9 mouse cellular contexts compared by ENCODE assay signal in genomic region chr17:86986449-86987138, GRCm38 (mm10). TPM values are rescaled to one million over a fixed set of nuclear protein-coding genes. Genes with fewer than 3 reads are reported as not detected.
A peak's percentile ranks its signal among the peaks of the same experiment; 100 is the strongest.
DNase-seq lines count a peak whose midpoint lies in the region; ATAC-seq lines count a peak whose summit lies in the region.
"Had no signal": no experiment of that assay in that cellular context is flagged by ENCODE, and none has a peak within 500 bp of the region (broad histone marks: within the 10 kb centered on the region; RNA-seq: fewer than 3 reads in every experiment).

No protein-coding gene starts in this region.

- WGBS in heart, embryonic 16.5 days, result 56% methylated on average over 17 of the region's 17 CpGs
- WGBS in intestine, embryonic 16.5 days, result 61% methylated on average over 17 of the region's 17 CpGs
- 59% methylated on average over 17 of the region's 17 CpGs for WGBS in intestine, embryonic 15.5 days

- H3K4me3 ChIP-seq in heart, embryonic 16.5 days (ENCODE audit: low read length), result no peak overlapping the region
- no peak overlapping the region for H3K4me3 ChIP-seq in intestine, embryonic 16.5 days (ENCODE audit: low read length)
- no peak overlapping the region for H3K4me3 ChIP-seq in intestine, embryonic 15.5 days (replicated peaks)

- H3K4me1 ChIP-seq in heart, embryonic 16.5 days (ENCODE audit: control insufficient read depth, insufficient read depth, low read length), result peaks cover 44% of the 10 kb centered on the region
- peaks cover 11% of the 10 kb centered on the region for H3K4me1 ChIP-seq in intestine, embryonic 16.5 days (ENCODE audit: control insufficient read depth, insufficient read depth, low read length)
- no peaks in the 10 kb centered on the region; the same call in 1 of the 2 replicates for H3K4me1 ChIP-seq in intestine, embryonic 15.5 days (replicated peaks)

- H3K27me3 ChIP-seq in heart, embryonic 16.5 days (ENCODE audit: control insufficient read depth, insufficient read depth, low read length), result no peaks in the 10 kb centered on the region
- H3K27me3 ChIP-seq in intestine, embryonic 16.5 days (replicated peaks; ENCODE audit: control insufficient read depth, insufficient read depth, low read length), result no peaks in the 10 kb centered on the region
- no peaks in the 10 kb centered on the region for H3K27me3 ChIP-seq in intestine, embryonic 15.5 days (replicated peaks)

- DNase-seq in embryo, embryonic 10 days (ENCODE audit: low spot score), result peak; percentile 46
- DNase-seq in embryo, embryonic 9.5 days (ENCODE audit: extremely low spot score), result no peak
- DNase-seq in embryo, embryonic 10.5 days (ENCODE audit: low spot score), result peak; percentile 51
- DNase-seq in thymus, adult 18-20 months, result no peak

- no peak for ATAC-seq in heart, embryonic 16.5 days (replicated peaks; ENCODE audit: extremely low read depth, insufficient read depth, low FRiP score)
- 0 out of 2 replicates have a peak, but pooled peaks have one; percentile 41 for ATAC-seq in megakaryocyte, adult 5-6 weeks (ENCODE audit: poor library complexity, severe bottlenecking)
- no peak for ATAC-seq in intestine, embryonic 16.5 days
- ATAC-seq in intestine, embryonic 15.5 days, result no peak

- no peak overlapping the region; the same call in 1 of the 2 replicates for H3K9ac ChIP-seq in heart, embryonic 16.5 days (ENCODE audit: low read length)
- H3K9ac ChIP-seq in intestine, embryonic 16.5 days (ENCODE audit: low read depth, low read length), result no peak overlapping the region
- H3K9ac ChIP-seq in intestine, embryonic 15.5 days, result no peak overlapping the region

- H3K27ac ChIP-seq in heart, embryonic 16.5 days (ENCODE audit: low read length), result peak overlapping the region; percentile 51
- no peak overlapping the region for H3K27ac ChIP-seq in intestine, embryonic 16.5 days (ENCODE audit: low read length)
- H3K27ac ChIP-seq in intestine, embryonic 15.5 days, result no peak overlapping the region

- H3K9me3 ChIP-seq in heart, embryonic 16.5 days (replicated peaks; ENCODE audit: control insufficient read depth, low read length), result no peaks in the 10 kb centered on the region
- H3K9me3 ChIP-seq in intestine, embryonic 16.5 days (ENCODE audit: control insufficient read depth, low read length), result no peaks in the 10 kb centered on the region
- H3K9me3 ChIP-seq in intestine, embryonic 15.5 days, result no peaks in the 10 kb centered on the region

- H3K4me2 ChIP-seq in heart, embryonic 16.5 days (ENCODE audit: low read depth, low read length), result peak overlapping the region; percentile 43
- H3K4me2 ChIP-seq in intestine, embryonic 16.5 days (ENCODE audit: low read depth, low read length), result no peak overlapping the region
- no peak overlapping the region for H3K4me2 ChIP-seq in intestine, embryonic 15.5 days (replicated peaks)

- 0 out of 2 replicates have a peak, but pooled peaks cover 3% of the 10 kb centered on the region for H3K36me3 ChIP-seq in heart, embryonic 16.5 days (ENCODE audit: control insufficient read depth, insufficient read depth)
- H3K36me3 ChIP-seq in intestine, embryonic 16.5 days (ENCODE audit: control insufficient read depth, insufficient read depth, low read length), result no peaks in the 10 kb centered on the region
- H3K36me3 ChIP-seq in intestine, embryonic 15.5 days, result no peaks in the 10 kb centered on the region

RNA-seq across cellular contexts. Expression of gene Rhoq, which starts 23.7 kb away (rescaled TPM):
- 19.9 and 20.4 TPM in 2 replicates for polyA plus RNA-seq in heart, embryonic 16.5 days (2015; fragmentation: Nextera tagmentation; extraction: Ambion mirVana)
- 16.5 and 25.2 TPM in 2 replicates for total RNA-seq in megakaryocyte, adult 5-6 weeks (2015)
- total RNA-seq in megakaryocyte, adult 5-6 weeks (2017), result 16.5 and 17.8 TPM in 2 replicates
- polyA plus RNA-seq in intestine, embryonic 16.5 days (2015; fragmentation: Nextera tagmentation; extraction: Ambion mirVana), result 5.4 and 7.3 TPM in 2 replicates
- 11.2 and 11.6 TPM in 2 replicates for polyA plus RNA-seq in intestine, embryonic 15.5 days (2015; fragmentation: Nextera tagmentation; extraction: Ambion mirVana)

RNA-seq across cellular contexts. Expression of gene Pigf, which starts 38.6 kb away (rescaled TPM):
- polyA plus RNA-seq in heart, embryonic 16.5 days (2015; fragmentation: Nextera tagmentation; extraction: Ambion mirVana), result 13.7 and 14.2 TPM in 2 replicates
- 21.6 and 25.4 TPM in 2 replicates for total RNA-seq in megakaryocyte, adult 5-6 weeks (2015)
- 27.7 and 32.1 TPM in 2 replicates for total RNA-seq in megakaryocyte, adult 5-6 weeks (2017)
- polyA plus RNA-seq in intestine, embryonic 16.5 days (2015; fragmentation: Nextera tagmentation; extraction: Ambion mirVana), result 51.4 and 56.1 TPM in 2 replicates
- polyA plus RNA-seq in intestine, embryonic 15.5 days (2015; fragmentation: Nextera tagmentation; extraction: Ambion mirVana), result 55.2 and 57.4 TPM in 2 replicates

RNA-seq across cellular contexts. Expression of gene Cript, which starts 38.8 kb away (rescaled TPM):
- polyA plus RNA-seq in heart, embryonic 16.5 days (2015; fragmentation: Nextera tagmentation; extraction: Ambion mirVana), result 106 and 120 TPM in 2 replicates
- 135 and 148 TPM in 2 replicates for total RNA-seq in megakaryocyte, adult 5-6 weeks (2015)
- total RNA-seq in megakaryocyte, adult 5-6 weeks (2017), result 71.6 and 93.9 TPM in 2 replicates
- polyA plus RNA-seq in intestine, embryonic 16.5 days (2015; fragmentation: Nextera tagmentation; extraction: Ambion mirVana), result 129 and 132 TPM in 2 replicates
- 129 and 138 TPM in 2 replicates for polyA plus RNA-seq in intestine, embryonic 15.5 days (2015; fragmentation: Nextera tagmentation; extraction: Ambion mirVana)

RNA-seq across cellular contexts. Expression of gene Atp6v1e2, which starts 38.9 kb away (rescaled TPM):
- polyA plus RNA-seq in heart, embryonic 16.5 days (2015; fragmentation: Nextera tagmentation; extraction: Ambion mirVana), result not detected in 2 replicates
- total RNA-seq in megakaryocyte, adult 5-6 weeks (2015), result not detected in 2 replicates
- not detected in 2 replicates for total RNA-seq in megakaryocyte, adult 5-6 weeks (2017)
- polyA plus RNA-seq in intestine, embryonic 16.5 days (2015; fragmentation: Nextera tagmentation; extraction: Ambion mirVana), result 0.13 TPM in 1 of 2 replicates, not detected in the other
- not detected in 2 replicates for polyA plus RNA-seq in intestine, embryonic 15.5 days (2015; fragmentation: Nextera tagmentation; extraction: Ambion mirVana)
- polyA plus RNA-seq: large intestine, adult 2 months had no signal

Comparison
In these comparisons a context has a peak if more than half of its experiments do, and no peak if none do; other contexts are left out.
1. DNase-seq: peak in embryo, embryonic 10 days (single experiment) and embryo, embryonic 10.5 days (single experiment); none in embryo, embryonic 9.5 days (single experiment) and thymus, adult 18-20 months (0 of 2).